Mouse (Mus musculus): ENCODE data around the gene Luzp2.

The Luzp2 gene

DNA sequence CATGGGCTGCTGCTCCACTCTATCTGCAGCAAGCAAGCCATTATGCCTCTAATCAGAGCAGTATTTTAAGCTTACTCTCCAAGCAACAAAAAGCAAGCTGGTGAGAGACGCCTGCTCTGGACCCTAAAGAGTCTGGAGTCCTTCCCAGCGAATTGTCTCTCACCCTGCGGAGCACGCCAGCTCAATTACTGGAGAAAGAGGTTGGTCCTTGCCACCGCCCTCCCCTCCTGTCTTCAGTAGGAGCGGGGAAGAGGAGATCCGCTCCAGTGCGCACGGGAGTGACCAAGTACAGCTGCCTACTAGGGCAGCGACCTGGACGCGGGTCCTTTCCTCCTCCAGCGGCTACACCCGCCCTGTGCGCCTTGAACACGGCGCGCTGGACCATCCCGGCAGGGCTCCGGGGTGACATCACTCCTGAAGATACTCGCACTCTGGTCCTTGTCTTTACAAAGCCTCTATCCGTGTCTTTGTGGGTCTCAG, at the start of gene Luzp2:
Luzp2 (plus strand) TSS at position 127 of the 480 bp plus-strand sequence.
- peak in 1 of 2 experiments; percentile 39 for DNase-seq (ENCODE audit: inconsistent age in 2 of 2, low spot score in 1 of 2)

DNA sequence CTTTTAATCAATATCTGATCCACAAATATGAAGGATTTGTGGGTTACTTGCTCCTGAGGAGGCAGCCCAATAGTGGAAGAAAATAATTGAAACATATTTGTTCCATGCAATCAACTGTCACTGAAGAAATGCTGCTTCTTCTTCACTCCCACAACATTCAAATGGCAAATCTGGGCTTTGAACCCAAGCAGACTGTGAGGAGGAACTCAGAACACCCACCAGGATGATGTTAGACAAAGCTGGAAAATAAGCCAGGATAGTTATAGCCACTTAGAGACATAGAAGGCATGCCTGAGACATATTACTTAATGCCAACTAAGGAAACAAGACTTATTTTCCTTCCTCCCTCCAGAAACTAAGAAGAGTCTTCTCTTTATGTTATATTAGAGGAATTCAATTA, 47.8 kb upstream of the Luzp2 start:
- no peak for DNase-seq (ENCODE audit: inconsistent age in 2 of 2, low spot score in 1 of 2)

DNA sequence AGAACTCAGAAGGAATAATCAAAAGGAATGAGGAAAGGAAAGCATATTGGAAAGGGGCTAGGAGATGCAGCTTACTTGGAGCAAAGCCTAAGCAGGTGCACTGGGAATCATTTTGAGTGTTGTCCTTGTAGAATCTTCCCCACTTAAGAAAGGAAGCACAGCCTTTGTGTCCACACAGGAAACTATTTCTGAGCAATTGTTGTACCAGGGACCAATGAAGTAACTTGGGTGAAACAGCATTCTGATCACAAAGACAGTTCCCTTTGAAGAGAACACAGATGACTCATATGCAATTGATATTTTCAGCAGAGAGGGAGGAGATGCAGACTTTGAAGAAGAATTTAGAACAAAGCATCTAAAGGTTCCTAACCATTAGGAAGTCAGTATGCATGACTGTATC, 16.7 kb upstream of the Luzp2 start:
- no peak for DNase-seq (ENCODE audit: inconsistent age in 2 of 2, low spot score in 1 of 2)

- DNase-seq (ENCODE audit: inconsistent age in 2 of 2, low spot score in 1 of 2) = no peak
Measured at GRCm38 (mm10) chr7:54828751-54829150, 6.5 kb upstream of the Luzp2 start.

GRCm38 (mm10) chr7:54835911-54836352, 634 bp downstream of the Luzp2 start:
- DNase-seq (ENCODE audit: inconsistent age in 2 of 2, low spot score in 1 of 2) = no peak

DNA sequence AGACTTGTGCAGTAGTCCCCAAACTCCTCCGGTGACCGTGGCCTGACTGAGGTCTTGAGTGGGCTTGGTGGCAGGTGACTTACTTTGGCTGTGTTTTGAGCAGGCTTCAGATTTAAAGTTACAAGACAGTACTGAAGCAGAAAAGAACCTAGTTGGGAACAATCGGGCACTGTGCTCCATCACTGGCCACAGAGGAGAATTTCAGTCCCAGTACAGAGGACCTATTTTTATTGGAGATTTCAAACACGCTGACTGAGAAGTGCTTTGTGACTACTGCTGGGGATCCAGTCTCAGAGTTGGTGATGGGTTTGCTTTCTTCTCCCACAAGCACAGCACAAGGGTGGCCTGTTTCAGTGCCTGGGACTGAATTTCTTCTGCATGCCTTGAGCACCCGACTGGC, 1.1 kb downstream of the Luzp2 start:
- no peak for DNase-seq (ENCODE audit: inconsistent age in 2 of 2, low spot score in 1 of 2)

DNA sequence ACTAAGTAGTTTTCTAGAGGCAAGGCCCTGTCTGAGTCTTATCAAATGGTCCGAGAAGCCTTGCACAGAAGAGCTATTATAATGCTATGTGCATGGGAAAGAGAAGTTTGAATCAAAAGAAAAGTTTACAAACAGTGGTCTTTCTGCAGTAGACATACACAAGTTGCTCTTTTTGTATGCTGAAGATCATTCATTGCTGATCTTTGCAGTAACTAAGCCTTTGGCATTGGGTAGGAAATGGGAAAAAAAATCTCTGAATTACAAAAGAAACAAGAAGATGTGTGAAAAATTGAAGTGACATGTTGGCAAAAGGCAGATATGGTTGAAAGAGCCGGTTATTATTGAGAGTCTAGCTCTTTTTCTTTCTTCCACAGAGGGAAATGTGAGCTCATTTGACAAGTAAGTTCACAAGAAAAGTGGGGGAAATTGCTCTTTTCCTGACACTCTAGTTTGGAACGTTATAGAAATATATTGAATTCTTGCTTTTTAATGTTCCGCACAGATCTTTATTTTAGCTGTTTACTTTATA, 7.6 kb downstream of the Luzp2 start:
- no peak for DNase-seq (ENCODE audit: inconsistent age in 2 of 2, low spot score in 1 of 2)

DNA sequence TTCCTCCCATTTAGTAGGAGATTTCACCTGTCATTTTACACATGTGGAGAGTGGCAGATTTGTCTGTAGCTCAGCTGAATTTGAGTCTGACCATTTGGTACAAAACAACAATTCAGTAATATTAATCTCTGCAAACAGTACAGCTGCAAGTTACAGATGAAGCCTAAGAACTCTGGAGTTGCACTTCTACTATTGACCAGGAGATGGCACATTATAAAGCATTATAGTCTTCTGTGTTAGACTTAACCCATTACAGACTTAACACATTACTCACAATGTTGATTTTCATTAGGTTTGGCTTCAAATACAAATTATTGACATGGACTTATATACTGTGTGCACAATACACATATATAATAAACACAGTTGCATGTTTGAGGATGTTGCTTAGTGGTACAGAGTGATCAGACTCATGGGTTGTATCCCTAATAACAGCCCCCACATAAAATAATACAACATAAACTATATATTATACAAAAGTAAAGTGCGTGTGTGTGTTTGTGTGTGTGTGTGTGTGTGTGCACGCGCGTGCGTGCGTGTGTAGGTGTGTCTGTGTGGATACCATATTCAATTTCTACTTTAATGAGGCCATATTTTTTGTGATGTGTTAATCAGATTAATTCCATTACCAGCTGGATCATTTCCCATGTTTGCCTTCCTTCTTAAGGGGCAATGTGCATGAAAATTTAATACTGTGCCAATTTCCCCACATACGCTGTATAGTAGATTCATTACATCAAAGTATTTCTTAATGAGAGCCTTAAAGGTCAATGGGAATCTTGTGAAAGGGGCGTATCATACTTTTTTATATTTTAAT, 10.8 kb downstream of the Luzp2 start:
- DNase-seq (ENCODE audit: inconsistent age in 2 of 2, low spot score in 1 of 2) = peak in 1 of 2 experiments; percentile 43

- DNase-seq (ENCODE audit: inconsistent age in 2 of 2, low spot score in 1 of 2) = no peak
Measured at GRCm38 (mm10) chr7:54846692-54847020, 11.4 kb downstream of the Luzp2 start.

DNA sequence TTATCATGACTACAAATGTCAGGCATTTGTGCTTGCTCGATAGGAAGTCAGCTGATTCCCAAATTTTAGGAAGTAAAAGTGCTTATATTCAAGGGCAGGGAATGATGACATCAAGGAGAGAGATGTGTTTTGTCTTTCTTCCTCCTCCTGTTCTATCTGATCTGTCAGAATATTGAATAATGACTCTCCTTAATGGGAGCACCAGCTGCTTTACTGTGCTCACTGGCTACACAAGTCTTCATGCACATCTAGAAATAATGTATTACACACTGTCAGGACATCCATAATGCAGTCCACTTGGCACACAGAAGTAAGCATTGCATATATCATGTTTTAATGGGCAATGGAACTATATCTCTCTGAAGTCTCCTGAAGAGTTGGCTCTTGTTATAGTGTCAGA, 17.6 kb downstream of the Luzp2 start:
- DNase-seq (ENCODE audit: inconsistent age in 2 of 2, low spot score in 1 of 2) = no peak

- no peak for DNase-seq (ENCODE audit: inconsistent age in 2 of 2, low spot score in 1 of 2)
Measured at GRCm38 (mm10) chr7:54861230-54861856, 26.0 kb downstream of the Luzp2 start.

- DNase-seq (ENCODE audit: inconsistent age in 2 of 2, low spot score in 1 of 2) = no peak
Measured at GRCm38 (mm10) chr7:54878928-54879644, 43.8 kb downstream of the Luzp2 start.

DNA sequence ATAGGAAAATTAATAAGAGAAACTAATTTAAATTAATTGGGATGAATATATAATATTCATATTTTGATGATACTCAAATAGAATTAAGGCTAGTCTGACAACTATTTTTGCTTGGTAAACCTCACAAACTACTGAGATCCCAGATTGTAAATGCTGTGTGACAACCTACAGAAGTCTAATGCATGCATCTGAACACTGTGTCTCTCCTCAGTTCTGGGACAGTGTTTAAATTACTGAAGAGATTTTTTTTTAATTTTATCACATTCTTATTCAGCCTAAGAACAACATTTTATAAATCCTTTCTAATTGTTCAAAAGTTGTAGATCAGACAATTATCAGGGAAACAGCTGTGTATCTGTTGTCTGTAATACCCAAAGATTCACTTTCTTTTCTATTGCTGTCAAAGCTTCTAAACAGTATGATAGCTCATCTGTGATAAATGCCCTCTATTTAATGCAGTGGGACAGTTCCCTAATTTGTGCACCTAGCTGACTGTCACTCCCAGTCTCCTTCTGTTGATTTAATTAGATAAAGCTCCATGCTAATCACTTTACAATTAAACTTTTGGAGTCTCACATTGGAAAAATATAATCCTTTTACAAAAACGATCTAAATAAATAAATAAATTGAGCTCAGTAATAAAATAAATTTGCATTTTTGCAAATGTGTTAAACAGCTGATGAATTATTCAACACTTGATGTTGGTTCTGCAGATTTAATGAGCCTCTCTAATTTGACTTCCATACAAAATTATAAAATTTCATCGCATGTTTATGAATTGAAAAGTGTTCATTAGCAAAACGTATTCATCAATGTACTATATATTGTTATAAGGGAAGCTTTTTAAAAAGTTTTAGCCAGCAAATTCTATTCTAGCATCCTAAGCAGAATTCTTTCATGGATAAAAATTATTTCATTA, 58.7 kb downstream of the Luzp2 start:
- no peak for DNase-seq (ENCODE audit: inconsistent age in 2 of 2, low spot score in 1 of 2)

DNA sequence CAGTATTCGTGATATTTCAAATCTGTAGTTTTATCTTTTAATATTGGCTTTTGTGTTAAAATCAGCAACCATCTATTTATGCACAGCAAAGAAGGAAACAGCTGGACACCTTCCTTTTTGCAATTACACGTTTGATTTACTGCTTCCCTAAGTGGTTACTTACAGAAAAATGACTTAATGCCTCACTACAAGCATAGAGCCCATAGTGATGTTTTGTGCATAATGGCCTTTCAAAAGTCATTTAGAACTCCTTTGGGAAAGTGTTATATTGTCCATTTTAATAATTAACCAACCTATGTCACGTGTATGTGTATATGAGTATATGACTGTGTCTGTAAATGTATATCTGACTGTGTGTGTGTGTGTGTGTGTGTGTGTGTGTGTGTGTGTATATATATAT, 63.3 kb downstream of the Luzp2 start:
- no peak for DNase-seq (ENCODE audit: inconsistent age in 2 of 2, low spot score in 1 of 2)

- DNase-seq (ENCODE audit: inconsistent age in 2 of 2, low spot score in 1 of 2) = no peak
Measured at GRCm38 (mm10) chr7:54909958-54910357, 74.7 kb downstream of the Luzp2 start.

- DNase-seq (ENCODE audit: inconsistent age in 2 of 2, low spot score in 1 of 2) = no peak
Measured at GRCm38 (mm10) chr7:54914030-54914429, 78.7 kb downstream of the Luzp2 start.

- DNase-seq (ENCODE audit: inconsistent age in 2 of 2, low spot score in 1 of 2) = no peak
Measured at GRCm38 (mm10) chr7:54921991-54922390, 86.7 kb downstream of the Luzp2 start.

DNA sequence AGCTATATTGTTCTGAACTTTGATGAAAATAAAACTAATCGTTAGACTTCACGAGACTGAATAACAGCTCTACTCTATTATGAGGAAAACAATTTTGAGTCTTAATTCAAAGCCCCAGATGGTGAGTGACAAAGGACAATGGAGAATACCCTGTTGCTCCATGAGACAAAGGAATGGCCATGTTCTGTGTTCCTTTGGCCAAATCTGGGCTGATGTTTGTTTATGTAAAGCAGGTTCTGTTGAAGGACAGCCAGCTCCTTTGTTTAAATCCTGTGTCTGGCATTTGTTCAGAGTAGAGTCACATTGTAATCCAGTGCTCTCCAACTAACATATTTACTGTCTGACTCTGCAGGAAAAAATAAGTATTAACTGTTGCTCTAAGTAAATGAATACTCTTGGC, 121.5 kb downstream of the Luzp2 start:
- no peak for DNase-seq (ENCODE audit: inconsistent age in 2 of 2, low spot score in 1 of 2)

DNA sequence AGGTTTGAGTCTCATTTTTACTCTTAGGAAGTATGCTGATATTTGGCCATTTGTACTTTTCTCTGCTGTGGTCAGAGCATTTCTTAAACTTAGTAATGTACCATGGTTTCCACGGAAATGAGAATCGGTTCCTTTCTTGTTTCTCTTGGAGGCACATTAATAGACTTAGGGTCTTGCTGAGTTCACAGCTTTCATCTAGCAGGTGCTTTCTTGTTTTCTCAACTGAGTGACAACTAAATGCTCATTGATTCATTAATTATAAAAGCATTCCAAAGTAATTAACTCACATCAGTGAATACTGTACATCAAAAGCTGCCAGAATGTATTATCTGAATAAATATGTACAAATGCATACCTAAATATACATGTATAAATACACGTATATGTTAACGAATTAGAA, 127.4 kb downstream of the Luzp2 start:
- DNase-seq (ENCODE audit: inconsistent age in 2 of 2, low spot score in 1 of 2) = no peak

DNA sequence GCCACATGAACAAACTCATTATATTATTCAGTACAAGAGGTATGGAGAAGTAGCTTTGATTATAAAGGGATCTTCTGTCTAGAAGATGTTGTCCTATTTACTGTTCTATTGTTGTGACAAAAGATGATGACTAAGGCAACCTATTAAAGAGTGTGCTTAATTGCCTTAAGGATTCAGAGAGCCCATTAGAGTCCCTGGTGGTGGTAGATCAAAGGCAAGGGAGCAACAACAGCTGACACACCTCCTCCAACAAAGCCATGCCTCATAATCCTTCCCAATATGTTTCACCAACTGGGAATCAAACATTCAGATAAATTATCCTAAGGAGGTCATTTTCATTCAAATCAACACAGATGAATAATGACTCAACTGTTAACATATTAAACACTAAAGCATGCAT, 142.1 kb downstream of the Luzp2 start:
- no peak for DNase-seq (ENCODE audit: inconsistent age in 2 of 2, low spot score in 1 of 2)

- no peak for DNase-seq (ENCODE audit: inconsistent age in 2 of 2, low spot score in 1 of 2)
Measured at GRCm38 (mm10) chr7:54980585-54980984, 145.3 kb downstream of the Luzp2 start.
